ENCODE assay signal across 10 mouse cellular contexts in the genomic region with DNA sequence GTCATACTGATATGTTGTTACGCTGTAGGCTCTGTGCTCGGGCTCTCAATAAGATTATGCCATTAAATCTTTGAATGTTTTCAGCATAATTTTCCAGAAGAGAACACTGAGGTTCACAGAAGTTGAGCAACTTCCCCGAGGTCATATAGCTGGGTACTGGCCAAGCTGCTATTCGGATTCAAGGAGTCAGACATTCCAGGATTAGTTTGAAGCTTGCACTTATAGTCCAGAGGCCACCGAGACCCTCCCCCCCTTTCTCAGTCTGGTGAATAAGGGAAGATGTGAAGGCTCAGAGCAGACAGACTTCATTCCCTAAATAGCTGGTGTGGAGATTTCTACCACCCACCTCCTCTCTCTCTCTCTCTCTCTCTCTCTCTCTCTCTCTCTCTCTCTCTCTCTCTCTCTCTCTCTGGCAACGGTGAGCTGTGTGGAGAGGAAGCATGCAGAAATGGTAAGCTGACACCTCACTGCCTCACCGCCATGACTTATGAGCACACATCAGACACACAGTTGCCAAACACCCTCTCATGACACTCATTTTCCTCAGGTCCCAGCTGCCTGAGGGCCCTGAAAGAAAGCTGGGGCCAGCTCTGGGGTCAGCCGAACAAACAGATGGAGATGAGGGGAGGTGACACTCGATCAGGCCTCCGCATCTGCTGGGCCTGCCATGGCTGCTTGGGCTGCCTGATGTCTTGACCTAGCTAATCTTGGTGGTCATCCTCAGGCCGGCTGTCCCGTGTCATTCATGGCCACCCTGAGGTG.
DNase-seq lines count a peak whose midpoint lies in the region; ATAC-seq and TF ChIP-seq lines count a peak whose summit lies in the region.
"Had no signal": no experiment of that assay in that cellular context is flagged by ENCODE, and none has a peak within 500 bp of the region (broad histone marks: within the 10 kb centered on the region; RNA-seq: fewer than 3 reads in every experiment).

No protein-coding gene starts in this region.

- peak overlapping the region; percentile 18; the same call in 1 of the 2 replicates for H3K27ac ChIP-seq in kidney, embryonic 15.5 days
- H3K27ac ChIP-seq in kidney, adult 2 months (ENCODE audit: insufficient read depth, low read depth, low read length), result no peak overlapping the region
- H3K27ac ChIP-seq in embryonic fibroblast, embryonic 13.5 days (ENCODE audit: insufficient read depth, low read length), result peak overlapping the region; percentile 94
- H3K27ac ChIP-seq in cerebellum, adult 2 months (ENCODE audit: insufficient read depth, low read length), result no peak overlapping the region
- H3K27ac ChIP-seq: hindbrain, embryonic 12.5 days had no signal

- H3K9ac ChIP-seq in kidney, embryonic 15.5 days, result no peak overlapping the region
- H3K9ac ChIP-seq: hindbrain, embryonic 12.5 days had no signal

- H3K36me3 ChIP-seq in kidney, embryonic 15.5 days, result no peaks in the 10 kb centered on the region
- H3K36me3 ChIP-seq in kidney, adult 2 months (ENCODE audit: control insufficient read depth, insufficient read depth, low read length), result no peaks in the 10 kb centered on the region
- H3K36me3 ChIP-seq in C2C12 (ENCODE audit: control insufficient read depth, insufficient read depth), result no peaks in the 10 kb centered on the region
- H3K36me3 ChIP-seq: hindbrain, embryonic 12.5 days had no signal

- peaks cover 15% of the 10 kb centered on the region for H3K4me1 ChIP-seq in kidney, embryonic 15.5 days
- H3K4me1 ChIP-seq in kidney, adult 2 months (ENCODE audit: control insufficient read depth, insufficient read depth, low read length), result no peaks in the 10 kb centered on the region
- peaks cover 15% of the 10 kb centered on the region for H3K4me1 ChIP-seq in embryonic fibroblast, embryonic 13.5 days (ENCODE audit: control insufficient read depth, insufficient read depth, low read length)
- no peaks in the 10 kb centered on the region for H3K4me1 ChIP-seq in cerebellum, adult 2 months (ENCODE audit: control insufficient read depth, insufficient read depth, low read length)

- H3K4me2 ChIP-seq in kidney, embryonic 15.5 days, result no peak overlapping the region
- H3K4me2 ChIP-seq: hindbrain, embryonic 12.5 days had no signal

- no peaks in the 10 kb centered on the region for H3K27me3 ChIP-seq in kidney, embryonic 15.5 days
- no peaks in the 10 kb centered on the region for H3K27me3 ChIP-seq in kidney, adult 2 months (replicated peaks; ENCODE audit: control insufficient read depth, insufficient read depth, low read length)
- no peaks in the 10 kb centered on the region for H3K27me3 ChIP-seq in C2C12 (ENCODE audit: control insufficient read depth, insufficient read depth, insufficient read length)
- H3K27me3 ChIP-seq in cerebellum, adult 2 months (ENCODE audit: control insufficient read depth, insufficient read depth, low read length), result no peaks in the 10 kb centered on the region
- H3K27me3 ChIP-seq: hindbrain, embryonic 12.5 days had no signal

- no peak overlapping the region for H3K4me3 ChIP-seq in kidney, embryonic 15.5 days (replicated peaks)
- no peak overlapping the region for H3K4me3 ChIP-seq in kidney, adult 2 months (ENCODE audit: insufficient read depth, low read depth, low read length)
- no peak overlapping the region for H3K4me3 ChIP-seq in C2C12 (ENCODE audit: insufficient read depth, poor library complexity, severe bottlenecking)
- H3K4me3 ChIP-seq in embryonic fibroblast, embryonic 13.5 days (ENCODE audit: insufficient read depth, low read length), result no peak overlapping the region
- no peak overlapping the region for H3K4me3 ChIP-seq in cerebellum, adult 2 months (replicated peaks; ENCODE audit: insufficient read depth, low read depth, low read length)
- H3K4me3 ChIP-seq: hindbrain, embryonic 12.5 days had no signal

- H3K79me2 ChIP-seq in C2C12 (ENCODE audit: control insufficient read depth, insufficient read depth), result no peaks in the 10 kb centered on the region

- no peak for DNase-seq in kidney, adult 2 months
- DNase-seq in adrenal gland, adult 2 months, result peak; percentile 76
- DNase-seq in cerebellum, adult 2 months, result no peak
- no peak for DNase-seq in spleen, postnatal 10 days (ENCODE audit: low spot score in 2 of 2)
- no peak for DNase-seq in urinary bladder, postnatal 10 days (ENCODE audit: low spot score)

- peak; percentile 77 for ATAC-seq in kidney, embryonic 15.5 days (replicated peaks; ENCODE audit: low FRiP score)
- ATAC-seq: forebrain, embryonic 16.5 days had no signal

- H3ac ChIP-seq in C2C12 (ENCODE audit: control insufficient read depth, insufficient read length, low read depth), result no peak overlapping the region

- H3K9me3 ChIP-seq in kidney, embryonic 15.5 days (replicated peaks), result no peaks in the 10 kb centered on the region
- H3K9me3 ChIP-seq: hindbrain, embryonic 12.5 days had no signal

- no peak for TF ChIP-seq CTCF in kidney, adult 2 months (conservative IDR thresholded peaks at IDR 0.05; ENCODE audit: insufficient read depth, insufficient read length, low read depth, low read length)
- TF ChIP-seq CTCF in C2C12 (IDR thresholded peaks at IDR 0.05; ENCODE audit: control insufficient read depth, insufficient read depth, insufficient read length), result no peak
- TF ChIP-seq CTCF in embryonic fibroblast, embryonic 13.5 days (IDR thresholded peaks at IDR 0.05; ENCODE audit: borderline replicate concordance, insufficient read depth, low read length), result no peak
- no peak for TF ChIP-seq CTCF in cerebellum, adult 2 months (IDR thresholded peaks at IDR 0.05; ENCODE audit: borderline replicate concordance, insufficient read depth, low read depth, low read length)

- H3K79me3 ChIP-seq in C2C12 (ENCODE audit: low read depth), result no peaks in the 10 kb centered on the region

- 31% methylated on average over 11 of the region's 12 CpGs for WGBS in kidney, embryonic 15.5 days
- 46% methylated on average over 12 of the region's 12 CpGs for WGBS in kidney, adult 2 months
- 77% methylated on average over 12 of the region's 12 CpGs for WGBS in cerebellum, adult 2 months

- no peak for TF ChIP-seq POLR2A in kidney, adult 2 months (IDR thresholded peaks at IDR 0.05; ENCODE audit: low read depth, low read length)
- no peak for TF ChIP-seq POLR2A in embryonic fibroblast, embryonic 13.5 days (IDR thresholded peaks at IDR 0.05; ENCODE audit: low read depth, low read length)
- no peak for TF ChIP-seq POLR2A in cerebellum, adult 2 months (IDR thresholded peaks at IDR 0.05; ENCODE audit: borderline replicate concordance, insufficient read depth, low read length)

TF ChIP-seq in C2C12, 6 proteins besides CTCF, POLR2A, EP300 and RAD21:
- peak; percentile 21 for TF ChIP-seq MYOD1 (IDR thresholded peaks at IDR 0.05; ENCODE audit: control insufficient read depth, insufficient read length, low read depth)
- no peak for TF ChIP-seq USF1 (IDR thresholded peaks at IDR 0.05; ENCODE audit: low read depth)

Comparison
In these comparisons a context has a peak if more than half of its experiments do, and no peak if none do; other contexts are left out.
1. H3K27ac ChIP-seq: peak in kidney, embryonic 15.5 days (single experiment) and embryonic fibroblast, embryonic 13.5 days (single experiment); none in kidney, adult 2 months (single experiment) and cerebellum, adult 2 months (single experiment).